Mouse (Mus musculus) kidney, adult 2 months (tissue): ENCODE measurements around the gene Cyp2d11.

Source experiments
- CTCF ChIP-seq: fragments of 200-500 bp; conservative IDR thresholded peaks from 2 replicates; pipeline ENCODE4 v1.5.1; 2011; ENCODE audit warnings: low read depth, mild to moderate bottlenecking, control low read depth, low read length, moderate library complexity, mixed read lengths; ENCODE audit not compliant: insufficient read depth, insufficient read length
- POLR2A ChIP-seq: fragments of 200-500 bp; IDR thresholded peaks from one replicate; pipeline ENCODE4 v1.6.1; 2011; ENCODE audit warnings: low read depth, low read length, control low read depth

DNA sequence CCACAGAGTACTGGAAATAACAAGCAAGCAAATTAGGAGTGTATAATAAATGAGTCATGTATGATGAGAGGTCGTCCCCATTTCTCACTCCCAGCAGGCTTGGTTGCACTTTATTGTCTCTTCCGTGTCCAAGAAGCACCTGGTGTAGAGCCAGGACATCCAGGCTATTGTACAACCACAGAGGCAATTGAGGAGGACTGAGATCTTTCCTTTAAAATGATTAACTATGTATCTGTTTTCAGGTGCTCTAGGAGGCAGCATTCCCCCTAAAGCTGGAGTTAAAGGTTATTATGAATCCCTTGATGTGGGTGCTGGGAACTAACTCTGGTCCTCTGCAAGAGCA, 44.9 kb downstream of the Cyp2d11 start:
- TF ChIP-seq CTCF (no peak), POLR2A (no peak)
